Mouse (Mus musculus): ENCODE results near the gene Usp17lc.
"Not testable (repeated sequence)": the region's sequence is repeated elsewhere in the genome, so short reads cannot be mapped to it uniquely, and the experiment has no call there.

Usp17lc gene

GRCm38 (mm10) chr7:103414772-103415171 is at the start of gene Usp17lc:
Gene Usp17lc (plus strand): TSS chr7:103415072.
- not testable (repeated sequence) for DNase-seq (ENCODE audit: low read depth, low spot score)

- DNase-seq (ENCODE audit: low read depth, low spot score) = no peak
Observed at GRCm38 (mm10) chr7:103386077-103386476, 28.8 kb upstream of the Usp17lc start, which contains the start of gene Olfr603. Gene Olfr603 (minus strand): TSS chr7:103386177.

GRCm38 (mm10) chr7:103397758-103398157 is 17.1 kb upstream of the Usp17lc start:
- no peak for DNase-seq (ENCODE audit: low read depth, low spot score)

- DNase-seq (ENCODE audit: low read depth, low spot score) = no peak
Observed at GRCm38 (mm10) chr7:103398981-103399380, 15.9 kb upstream of the Usp17lc start.

DNA sequence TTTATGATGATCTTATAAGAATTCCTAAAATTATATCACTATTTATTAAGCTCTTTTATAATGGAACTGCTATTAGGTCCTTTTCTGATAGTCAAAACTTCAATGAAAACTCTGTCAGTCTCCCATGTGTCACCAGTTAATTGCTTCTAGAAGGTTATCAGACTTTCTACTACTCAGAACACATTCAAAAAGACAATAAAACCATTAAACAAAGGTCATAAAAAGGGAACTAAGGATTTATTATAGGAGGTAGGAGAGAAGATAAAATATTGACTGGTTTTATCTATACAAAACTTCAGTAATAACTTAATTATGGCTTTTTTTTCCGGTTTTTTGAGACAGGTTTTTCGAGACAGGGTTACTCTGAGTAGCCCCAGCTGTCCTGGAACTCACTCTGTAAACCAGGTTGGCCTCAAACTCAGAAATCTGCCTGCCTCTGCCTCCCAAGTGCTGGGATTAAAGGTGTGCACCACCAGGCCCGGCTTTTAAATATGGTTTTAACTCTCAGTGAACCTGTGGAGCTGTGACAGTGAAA is 8.3 kb upstream of the Usp17lc start:
- not testable (repeated sequence) for DNase-seq (ENCODE audit: low read depth, low spot score)

DNA sequence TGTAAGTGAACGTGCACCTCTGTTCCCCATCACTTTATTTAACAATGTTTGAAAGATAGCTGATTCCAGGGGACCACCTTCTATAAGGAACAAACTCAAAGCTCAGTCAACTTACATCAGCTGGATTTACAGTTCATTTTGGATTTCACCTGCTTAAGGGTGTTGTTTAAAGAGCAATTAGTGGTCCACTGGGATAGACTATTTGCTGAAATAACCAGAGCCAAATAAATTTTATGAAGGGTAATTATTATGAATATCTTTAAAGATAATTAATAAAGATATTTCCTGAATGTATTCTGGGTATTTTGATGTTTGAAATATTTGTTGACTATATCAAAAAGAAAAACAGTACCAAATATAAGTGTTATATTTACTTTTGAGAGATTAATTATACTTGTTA is 30.5 kb downstream of the Usp17lc start, which contains the start of gene Olfr605:
Gene Olfr605, minus strand, starts transcription at position 101 of the 400 bp plus-strand sequence.
- no peak for DNase-seq (ENCODE audit: low read depth, low spot score)

DNA sequence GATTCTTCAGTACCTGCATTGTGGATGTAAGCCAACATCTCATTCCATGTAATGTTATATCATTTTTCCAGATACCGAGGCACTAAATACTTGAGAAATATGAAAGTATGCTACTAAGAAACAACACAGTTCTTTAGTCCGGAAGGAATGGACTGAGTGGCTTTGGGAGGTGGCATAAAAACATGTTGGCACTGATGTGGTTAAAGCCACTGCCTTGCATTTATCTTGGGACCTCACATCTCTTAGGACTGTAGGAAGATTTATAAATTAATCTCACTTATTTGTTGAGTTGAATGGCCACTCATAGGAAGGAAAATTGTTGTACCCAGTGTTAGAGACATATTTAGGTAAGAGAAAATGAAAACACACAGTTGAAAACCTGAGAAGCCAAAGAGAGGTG is 33.9 kb downstream of the Usp17lc start, which contains the start of gene Olfr606:
Gene Olfr606, plus strand, starts transcription at position 301 of the 400 bp plus-strand sequence.
- no peak for DNase-seq (ENCODE audit: low read depth, low spot score)

GRCm38 (mm10) chr7:103460590-103460989 is 45.7 kb downstream of the Usp17lc start:
- DNase-seq (ENCODE audit: low read depth, low spot score) = no peak
